Mouse (Mus musculus): ENCODE data around the gene Tex44. TPM values are rescaled to one million over a fixed set of nuclear protein-coding genes. Genes with fewer than 3 reads are reported as not detected.

The Tex44 gene
- polyA plus RNA-seq, 1 experiment from 2014 or later = not detected

GRCm38 (mm10) chr1:86438501-86438900, 12.4 kb downstream of the Tex44 start:
- Histone ChIP-seq H3K4me3 (replicated peaks) (no peak overlapping the region), H3K9ac (0 out of 2 replicates have a peak overlapping the region, but pooled peaks have one; percentile 37), H3K9me3 (replicated peaks) (no peaks in the 10 kb centered on the region), H3K4me1 (replicated peaks) (peaks cover 88% of the 10 kb centered on the region), H3K36me3 (no peaks in the 10 kb centered on the region), H3K4me2 (no peak overlapping the region), H3K27ac (no peak overlapping the region), H3K27me3 (no peaks in the 10 kb centered on the region)
- no peak for ATAC-seq (ENCODE audit: low read depth)
- no peak for DNase-seq
- whole genome bisulfite sequencing (ENCODE audit: insufficient replicate concordance) = 73% methylated on average over 2 of the region's 2 CpGs

- Histone ChIP-seq H3K36me3 (no peaks in the 10 kb centered on the region), H3K27ac (no peak overlapping the region), H3K4me3 (replicated peaks) (no peak overlapping the region), H3K9ac (peak overlapping the region; percentile 3; the same call in 1 of the 2 replicates), H3K4me1 (replicated peaks) (peaks cover 90% of the 10 kb centered on the region), H3K9me3 (replicated peaks) (no peaks in the 10 kb centered on the region), H3K27me3 (no peaks in the 10 kb centered on the region), H3K4me2 (no peak overlapping the region; the same call in 1 of the 2 replicates)
- 30% methylated on average over 8 of the region's 8 CpGs for WGBS (ENCODE audit: insufficient replicate concordance)
- DNase-seq (no peak), ATAC-seq (ENCODE audit: low read depth) (no peak)
Observed at GRCm38 (mm10) chr1:86439487-86440170, 13.5 kb downstream of the Tex44 start.

GRCm38 (mm10) chr1:86440171-86440886, 14.2 kb downstream of the Tex44 start:
- ATAC-seq (ENCODE audit: low read depth) (peak; percentile 77), DNase-seq (peak; percentile 87)
- Histone ChIP-seq H3K4me3 (replicated peaks) (peak overlapping the region; percentile 70), H3K9ac (peak overlapping the region; percentile 86), H3K4me2 (peak overlapping the region; percentile 99), H3K36me3 (no peaks in the 10 kb centered on the region), H3K4me1 (replicated peaks) (peaks cover 83% of the 10 kb centered on the region), H3K27me3 (no peaks in the 10 kb centered on the region), H3K27ac (peak overlapping the region; percentile 92), H3K9me3 (replicated peaks) (no peaks in the 10 kb centered on the region)
- WGBS (ENCODE audit: insufficient replicate concordance) = 10% methylated on average over 18 of the region's 18 CpGs

GRCm38 (mm10) chr1:86440887-86441723, 15.0 kb downstream of the Tex44 start:
- Histone ChIP-seq H3K36me3 (no peaks in the 10 kb centered on the region), H3K9me3 (replicated peaks) (no peaks in the 10 kb centered on the region), H3K4me2 (peak overlapping the region; percentile 99), H3K27me3 (no peaks in the 10 kb centered on the region), H3K4me3 (replicated peaks) (peak overlapping the region; percentile 70), H3K9ac (peak overlapping the region; percentile 86), H3K4me1 (replicated peaks) (peaks cover 78% of the 10 kb centered on the region), H3K27ac (peak overlapping the region; percentile 92)
- WGBS (ENCODE audit: insufficient replicate concordance) = under 1% methylated on average over 23 of the region's 29 CpGs
- ATAC-seq (ENCODE audit: low read depth) (peak; percentile 60), DNase-seq (peak; percentile 38)

DNA sequence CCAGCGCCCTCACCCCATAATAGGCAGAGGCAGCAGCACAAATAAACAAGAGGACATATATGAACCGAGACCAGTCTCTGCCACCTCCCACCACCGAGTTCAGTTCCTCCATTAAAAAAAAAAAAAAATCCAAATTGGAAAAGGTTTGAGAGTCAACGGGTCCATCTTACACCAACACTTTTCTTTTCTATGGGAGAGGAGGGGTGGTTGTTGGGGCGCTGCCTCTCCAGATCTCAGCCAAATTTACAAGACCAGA, 15.5 kb downstream of the Tex44 start:
- ATAC-seq (ENCODE audit: low read depth) (no peak; the same call in 1 of the 2 replicates), DNase-seq (no peak)
- Histone ChIP-seq H3K4me3 (replicated peaks) (peak overlapping the region; percentile 70), H3K4me2 (peak overlapping the region; percentile 99), H3K9me3 (replicated peaks) (no peaks in the 10 kb centered on the region), H3K36me3 (no peaks in the 10 kb centered on the region), H3K9ac (peak overlapping the region; percentile 86), H3K27ac (peak overlapping the region; percentile 92), H3K4me1 (replicated peaks) (peaks cover 78% of the 10 kb centered on the region), H3K27me3 (no peaks in the 10 kb centered on the region)
- WGBS (ENCODE audit: insufficient replicate concordance) = 1% methylated on average over 5 of the region's 5 CpGs

GRCm38 (mm10) chr1:86441980-86442831, 16.1 kb downstream of the Tex44 start:
- no peaks in the 10 kb centered on the region for H3K9me3 ChIP-seq (replicated peaks)
- peak overlapping the region; percentile 70 for H3K4me3 ChIP-seq (replicated peaks)
- WGBS (ENCODE audit: insufficient replicate concordance) = under 1% methylated on average over 81 of the region's 81 CpGs
- peak overlapping the region; percentile 92 for H3K27ac ChIP-seq
- H3K4me1 ChIP-seq (replicated peaks) = peaks cover 76% of the 10 kb centered on the region
- H3K4me2 ChIP-seq = peak overlapping the region; percentile 99
- H3K36me3 ChIP-seq = no peaks in the 10 kb centered on the region
- DNase-seq (peak; percentile 73), ATAC-seq (ENCODE audit: low read depth) (peak; percentile 49)
- H3K27me3 ChIP-seq = no peaks in the 10 kb centered on the region
- H3K9ac ChIP-seq = peak overlapping the region; percentile 86

DNA sequence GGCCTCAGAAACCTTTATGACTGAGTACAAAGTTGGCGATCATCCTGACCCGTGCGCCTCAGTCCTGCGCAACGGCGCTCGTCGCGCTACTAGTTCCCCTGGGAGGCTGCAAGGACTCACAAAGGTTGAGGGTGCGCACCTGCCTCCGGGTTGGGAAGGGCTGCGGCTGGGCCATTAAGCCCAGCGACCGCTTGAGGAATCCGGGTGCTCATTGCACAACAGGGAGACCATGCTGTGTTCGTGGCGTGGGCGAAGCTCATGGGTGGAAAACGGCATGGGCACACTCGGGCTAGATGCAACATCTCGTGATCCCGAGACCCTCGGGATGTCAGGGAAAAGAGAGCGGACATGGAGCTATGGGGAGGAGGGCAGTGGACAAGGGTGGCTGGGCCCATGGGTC, 16.7 kb downstream of the Tex44 start:
- WGBS (ENCODE audit: insufficient replicate concordance) = 8% methylated on average over 24 of the region's 24 CpGs
- no peaks in the 10 kb centered on the region for H3K36me3 ChIP-seq
- peak overlapping the region; percentile 99 for H3K4me2 ChIP-seq
- peaks cover 76% of the 10 kb centered on the region for H3K4me1 ChIP-seq (replicated peaks)
- peak overlapping the region; percentile 70 for H3K4me3 ChIP-seq (replicated peaks)
- peak; percentile 13 for ATAC-seq (ENCODE audit: low read depth)
- no peaks in the 10 kb centered on the region for H3K27me3 ChIP-seq
- DNase-seq = no peak
- peak overlapping the region; percentile 92 for H3K27ac ChIP-seq
- H3K9ac ChIP-seq = peak overlapping the region; percentile 86
- H3K9me3 ChIP-seq (replicated peaks) = no peaks in the 10 kb centered on the region

DNA sequence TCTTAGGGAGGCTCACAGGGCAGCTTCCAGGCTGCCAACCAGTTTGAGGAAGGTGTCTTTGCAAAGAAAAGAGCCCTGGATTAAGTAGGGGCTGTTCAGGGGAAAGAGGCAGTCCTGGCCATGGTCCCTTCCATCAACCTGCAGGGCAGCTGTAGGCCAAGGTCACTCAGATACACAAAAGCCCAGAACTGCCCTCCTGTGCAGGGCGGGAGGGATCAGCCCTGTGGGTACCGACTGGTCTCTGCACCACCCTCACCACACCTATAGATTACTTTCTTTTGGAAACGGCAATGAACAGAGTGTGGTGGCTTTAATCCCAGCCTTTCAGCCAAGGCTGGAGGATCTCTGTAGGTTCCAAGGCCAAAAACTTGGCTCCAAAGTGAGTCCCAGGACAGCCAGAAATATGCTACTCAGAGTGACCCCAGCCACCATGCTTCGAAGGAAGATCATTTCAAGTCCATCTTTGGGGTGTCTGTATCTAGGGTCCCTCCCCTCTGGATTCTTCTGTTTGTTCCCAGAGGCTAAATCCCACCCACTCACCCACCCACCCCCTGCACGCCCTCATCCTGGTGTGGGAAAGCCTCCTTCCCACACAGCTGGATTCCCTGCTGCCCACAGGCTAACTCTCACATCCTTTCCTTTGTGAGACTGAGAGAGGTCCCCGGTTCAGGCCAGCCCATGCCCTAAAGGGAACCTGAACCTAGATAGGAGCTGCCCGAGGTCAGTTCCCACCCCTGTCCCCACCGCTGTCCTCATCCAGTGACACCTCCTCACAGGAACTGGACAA, 17.4 kb downstream of the Tex44 start:
- peak overlapping the region; percentile 99 for H3K4me2 ChIP-seq
- no peak for ATAC-seq (ENCODE audit: low read depth)
- peaks cover 77% of the 10 kb centered on the region for H3K4me1 ChIP-seq (replicated peaks)
- no peaks in the 10 kb centered on the region for H3K9me3 ChIP-seq (replicated peaks)
- 39% methylated on average over 8 of the region's 8 CpGs for WGBS (ENCODE audit: insufficient replicate concordance)
- no peak for DNase-seq
- H3K9ac ChIP-seq = peak overlapping the region; percentile 86
- peak overlapping the region; percentile 92 for H3K27ac ChIP-seq
- H3K36me3 ChIP-seq = no peaks in the 10 kb centered on the region
- no peaks in the 10 kb centered on the region for H3K27me3 ChIP-seq
- H3K4me3 ChIP-seq (replicated peaks) = peak overlapping the region; percentile 70

- no peak overlapping the region for H3K4me2 ChIP-seq
- H3K4me1 ChIP-seq (replicated peaks) = peaks cover 42% of the 10 kb centered on the region
- ATAC-seq (ENCODE audit: low read depth) = no peak
- no peaks in the 10 kb centered on the region for H3K36me3 ChIP-seq
- peak overlapping the region; percentile 43 for H3K27ac ChIP-seq
- 44% methylated on average over 13 of the region's 13 CpGs for WGBS (ENCODE audit: insufficient replicate concordance)
- no peak overlapping the region for H3K9ac ChIP-seq
- H3K27me3 ChIP-seq = no peaks in the 10 kb centered on the region
- no peak overlapping the region for H3K4me3 ChIP-seq (replicated peaks)
- no peak for DNase-seq
- H3K9me3 ChIP-seq (replicated peaks) = no peaks in the 10 kb centered on the region
Observed at GRCm38 (mm10) chr1:86447596-86448171, 21.6 kb downstream of the Tex44 start.

- no peak for DNase-seq
- Histone ChIP-seq H3K9ac (no peak overlapping the region), H3K4me1 (replicated peaks) (peaks cover 37% of the 10 kb centered on the region), H3K4me2 (no peak overlapping the region), H3K4me3 (replicated peaks) (no peak overlapping the region), H3K27me3 (no peaks in the 10 kb centered on the region), H3K27ac (peak overlapping the region; percentile 43), H3K36me3 (no peaks in the 10 kb centered on the region), H3K9me3 (replicated peaks) (no peaks in the 10 kb centered on the region)
- 30% methylated on average over 4 of the region's 4 CpGs for WGBS (ENCODE audit: insufficient replicate concordance)
- ATAC-seq (ENCODE audit: low read depth) = no peak
Observed at GRCm38 (mm10) chr1:86448272-86448671, 22.1 kb downstream of the Tex44 start.

Data from liver, embryonic 13.5 days (tissue).